Comparison of ENCODE assay signal across 10 mouse cellular contexts in the genomic region with DNA sequence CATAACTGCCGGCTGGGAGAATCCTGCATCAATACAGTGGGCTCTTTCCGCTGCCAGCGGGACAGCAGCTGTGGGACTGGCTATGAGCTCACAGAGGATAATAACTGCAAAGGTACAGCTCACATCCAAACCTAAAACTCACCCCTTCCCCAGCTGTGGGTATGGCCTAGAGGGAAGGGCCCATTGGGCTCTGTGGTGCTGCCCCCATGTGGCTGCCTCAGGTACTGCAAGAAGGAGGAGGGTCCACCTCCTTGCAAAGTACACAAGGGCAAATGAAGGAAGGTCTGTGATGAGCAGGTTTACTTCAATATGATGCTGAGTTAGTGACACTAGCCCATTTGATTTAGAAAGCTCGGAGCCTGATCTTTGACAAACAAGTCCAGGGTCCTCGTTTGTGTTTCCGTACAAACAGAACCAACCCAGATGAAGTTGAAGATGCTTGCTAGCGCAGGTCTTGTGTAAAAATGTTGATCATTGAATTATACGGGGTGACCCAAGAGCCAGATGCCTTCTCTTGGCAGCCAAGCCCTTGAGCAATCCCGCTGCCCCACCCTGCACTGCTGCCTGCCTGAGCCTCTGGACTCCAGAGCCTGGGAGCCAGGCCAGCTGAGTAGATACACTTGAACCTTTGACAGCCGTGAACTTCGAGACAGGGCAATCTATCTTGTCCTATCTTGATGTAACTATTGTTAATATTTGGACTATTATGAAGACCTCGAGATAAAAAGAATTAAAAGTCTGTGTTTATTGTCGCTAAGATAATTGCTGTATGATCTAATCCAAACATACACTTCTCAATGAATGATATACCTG. TPM values are rescaled to one million over a fixed set of nuclear protein-coding genes. Genes with fewer than 3 reads are reported as not detected.
DNase-seq lines count a peak whose midpoint lies in the region; ATAC-seq and TF ChIP-seq lines count a peak whose summit lies in the region.
"Had no signal": no experiment of that assay in that cellular context is flagged by ENCODE, and none has a peak within 500 bp of the region (broad histone marks: within the 10 kb centered on the region; RNA-seq: fewer than 3 reads in every experiment).

No protein-coding gene starts in this region.

- H3K27ac ChIP-seq in hindbrain, embryonic 11.5 days (ENCODE audit: low read depth, low read length), result no peak overlapping the region
- H3K27ac ChIP-seq in hindbrain, embryonic 13.5 days, result no peak overlapping the region
- H3K27ac ChIP-seq in embryonic facial prominence, embryonic 10.5 days (replicated peaks), result no peak overlapping the region
- no peak overlapping the region for H3K27ac ChIP-seq in limb, embryonic 13.5 days
- no peak overlapping the region for H3K27ac ChIP-seq in olfactory bulb, adult 2 months (ENCODE audit: insufficient read depth, low read depth, low read length)
- H3K27ac ChIP-seq: neural tube, embryonic 12.5 days had no signal

- no peaks in the 10 kb centered on the region for H3K9me3 ChIP-seq in hindbrain, embryonic 11.5 days (ENCODE audit: control insufficient read depth, low read length)
- H3K9me3 ChIP-seq in hindbrain, embryonic 13.5 days, result no peaks in the 10 kb centered on the region
- H3K9me3 ChIP-seq in embryonic facial prominence, embryonic 10.5 days, result no peaks in the 10 kb centered on the region
- H3K9me3 ChIP-seq in limb, embryonic 13.5 days, result no peaks in the 10 kb centered on the region
- H3K9me3 ChIP-seq: embryonic facial prominence, embryonic 13.5 days; neural tube, embryonic 12.5 days had no signal

- WGBS in hindbrain, embryonic 11.5 days, result 88% methylated on average over 13 of the region's 13 CpGs
- WGBS in hindbrain, embryonic 13.5 days, result 88% methylated on average over 13 of the region's 13 CpGs
- WGBS in embryonic facial prominence, embryonic 10.5 days, result 84% methylated on average over 13 of the region's 13 CpGs
- 84% methylated on average over 13 of the region's 13 CpGs for WGBS in limb, embryonic 13.5 days
- WGBS in olfactory bulb, adult 2 months, result 88% methylated on average over 13 of the region's 13 CpGs

- H3K4me3 ChIP-seq in hindbrain, embryonic 11.5 days (ENCODE audit: low read depth, low read length), result no peak overlapping the region
- no peak overlapping the region for H3K4me3 ChIP-seq in hindbrain, embryonic 13.5 days
- no peak overlapping the region for H3K4me3 ChIP-seq in embryonic facial prominence, embryonic 10.5 days
- H3K4me3 ChIP-seq in limb, embryonic 13.5 days, result no peak overlapping the region
- no peak overlapping the region for H3K4me3 ChIP-seq in olfactory bulb, adult 2 months (ENCODE audit: insufficient read depth, low read depth, low read length)
- H3K4me3 ChIP-seq: embryonic facial prominence, embryonic 13.5 days; neural tube, embryonic 12.5 days had no signal

- intact Hi-C loops in heart, postnatal 36 days (cut with DNase I), result loop anchor here (1.0 kb wide), 1 partner anchor 80 kb away; no protein-coding TSS in a partner anchor

- no peak overlapping the region for H3K9ac ChIP-seq in hindbrain, embryonic 11.5 days (ENCODE audit: low read depth, low read length)
- no peak overlapping the region for H3K9ac ChIP-seq in hindbrain, embryonic 13.5 days
- no peak overlapping the region for H3K9ac ChIP-seq in limb, embryonic 13.5 days
- H3K9ac ChIP-seq: embryonic facial prominence, embryonic 13.5 days; neural tube, embryonic 12.5 days had no signal

- ATAC-seq in hindbrain, embryonic 11.5 days (ENCODE audit: low FRiP score), result no peak
- ATAC-seq in hindbrain, embryonic 13.5 days (ENCODE audit: low FRiP score), result no peak
- ATAC-seq in limb, embryonic 13.5 days (ENCODE audit: low FRiP score, low read depth), result peak; percentile 67; the same call in 1 of the 2 replicates

- peak; percentile 94 for TF ChIP-seq CTCF in olfactory bulb, adult 2 months (IDR thresholded peaks at IDR 0.05; ENCODE audit: insufficient read depth, low read depth, low read length)

- 0 out of 2 replicates have a peak, but pooled peaks cover 3% of the 10 kb centered on the region for H3K36me3 ChIP-seq in hindbrain, embryonic 11.5 days (ENCODE audit: control insufficient read depth, insufficient read depth, low read length)
- H3K36me3 ChIP-seq in hindbrain, embryonic 13.5 days, result 0 out of 2 replicates have a peak, but pooled peaks cover 7% of the 10 kb centered on the region
- H3K36me3 ChIP-seq in embryonic facial prominence, embryonic 10.5 days (replicated peaks), result peaks cover 100% of the 10 kb centered on the region
- H3K36me3 ChIP-seq in limb, embryonic 13.5 days, result peaks cover 93% of the 10 kb centered on the region

- TF ChIP-seq POLR2A in olfactory bulb, adult 2 months (IDR thresholded peaks at IDR 0.05; ENCODE audit: insufficient read depth, low read depth, low read length), result no peak

- no peaks in the 10 kb centered on the region for H3K27me3 ChIP-seq in hindbrain, embryonic 11.5 days (ENCODE audit: control insufficient read depth, insufficient read depth, low read length)
- H3K27me3 ChIP-seq in hindbrain, embryonic 13.5 days, result no peaks in the 10 kb centered on the region
- no peaks in the 10 kb centered on the region for H3K27me3 ChIP-seq in embryonic facial prominence, embryonic 10.5 days (replicated peaks; ENCODE audit: low read depth, poor library complexity, severe bottlenecking)
- no peaks in the 10 kb centered on the region for H3K27me3 ChIP-seq in limb, embryonic 13.5 days
- H3K27me3 ChIP-seq: embryonic facial prominence, embryonic 13.5 days; neural tube, embryonic 12.5 days had no signal

- DNase-seq in hindbrain, embryonic 11.5 days (ENCODE audit: low spot score), result peak; percentile 86
- DNase-seq in Muller cell, postnatal 12 days (ENCODE audit: inconsistent ontology term), result peak; percentile 11
- peak; percentile 84 for DNase-seq in embryonic facial prominence, embryonic 10.5 days (ENCODE audit: low spot score)
- peak; percentile 77 for DNase-seq in heart, postnatal 36 days
- peak; percentile 55 to 57 for DNase-seq in thymus, postnatal 36 days

- no peaks in the 10 kb centered on the region for H3K4me1 ChIP-seq in hindbrain, embryonic 11.5 days (replicated peaks; ENCODE audit: control insufficient read depth, insufficient read depth, low read length)
- no peaks in the 10 kb centered on the region for H3K4me1 ChIP-seq in hindbrain, embryonic 13.5 days (replicated peaks)
- H3K4me1 ChIP-seq in embryonic facial prominence, embryonic 10.5 days, result no peaks in the 10 kb centered on the region
- H3K4me1 ChIP-seq in limb, embryonic 13.5 days, result 0 out of 2 replicates have a peak, but pooled peaks cover 3% of the 10 kb centered on the region
- H3K4me1 ChIP-seq in olfactory bulb, adult 2 months (ENCODE audit: control insufficient read depth, insufficient read depth, low read length), result peaks cover 4% of the 10 kb centered on the region; the same call in 1 of the 2 replicates
- H3K4me1 ChIP-seq: embryonic facial prominence, embryonic 13.5 days; neural tube, embryonic 12.5 days had no signal

- no peak overlapping the region for H3K4me2 ChIP-seq in hindbrain, embryonic 11.5 days (replicated peaks; ENCODE audit: low read depth, low read length)
- H3K4me2 ChIP-seq in hindbrain, embryonic 13.5 days, result no peak overlapping the region
- H3K4me2 ChIP-seq in limb, embryonic 13.5 days (replicated peaks), result no peak overlapping the region
- H3K4me2 ChIP-seq: embryonic facial prominence, embryonic 13.5 days; neural tube, embryonic 12.5 days had no signal

RNA-seq across cellular contexts. Expression of a gene that starts 25.9 kb away (rescaled TPM):
- polyA plus RNA-seq in hindbrain, embryonic 11.5 days (2014; fragmentation: Nextera tagmentation; extraction: Ambion mirVana), result 119 and 121 TPM in 2 replicates
- 60.7 and 65.1 TPM in 2 replicates for polyA plus RNA-seq in hindbrain, embryonic 13.5 days (2015; fragmentation: Nextera tagmentation; extraction: Ambion mirVana)
- polyA plus RNA-seq in embryonic facial prominence, embryonic 10.5 days (2016; fragmentation: Nextera tagmentation; extraction: Ambion mirVana), result 198 and 207 TPM in 2 replicates
- 10 to 100 TPM; 88.9 to 98.0 TPM for total RNA-seq in heart, postnatal 36 days (2021)
- 217 and 232 TPM in 2 replicates for polyA plus RNA-seq in limb, embryonic 13.5 days (2015; fragmentation: Nextera tagmentation; extraction: Ambion mirVana)
- not detected in 2 replicates for polyA plus RNA-seq in olfactory bulb, adult 2 months (2012; ENCODE audit: insufficient read depth, insufficient read length, low replicate concordance, missing spikeins)

Comparison
In these comparisons a context has a peak if more than half of its experiments do, and no peak if none do; other contexts are left out.
1. DNase-seq: peak in every context shown above with its lines; median percentile 86 in hindbrain, embryonic 11.5 days; 84 in embryonic facial prominence, embryonic 10.5 days; 77 in heart, postnatal 36 days; 56 in thymus, postnatal 36 days; 11 in Muller cell, postnatal 12 days.
2. RNA of a gene that starts 25.9 kb away (polyA plus RNA-seq): 217 to 232 TPM in limb, embryonic 13.5 days, 198 to 207 TPM in embryonic facial prominence, embryonic 10.5 days, 119 to 121 TPM in hindbrain, embryonic 11.5 days and 60.7 to 65.1 TPM in hindbrain, embryonic 13.5 days; not detected in olfactory bulb, adult 2 months; every median in the first group is over 10 times any median in the second.